Comparison of ENCODE assay signal across 8 mouse cellular contexts in genomic region chr13:40727731-40728625, GRCm38 (mm10). TPM values are rescaled to one million over a fixed set of nuclear protein-coding genes. Genes with fewer than 3 reads are reported as not detected.
DNase-seq lines count a peak whose midpoint lies in the region; ATAC-seq and TF ChIP-seq lines count a peak whose summit lies in the region.

No protein-coding gene starts in this region.

- 0 out of 2 replicates have a peak, but pooled peaks have one; percentile 6 for ATAC-seq in granulocyte monocyte progenitor cell, adult 5-6 weeks (replicated peaks; ENCODE audit: poor library complexity, severe bottlenecking)
- no peak for ATAC-seq in midbrain, embryonic 12.5 days (ENCODE audit: low FRiP score, low read depth)
- no peak for ATAC-seq in CD4-positive, CD25-positive, alpha-beta regulatory T cell, adult 4 months

- peaks cover 46% of the 10 kb centered on the region for H3K27me3 ChIP-seq in ES-Bruce4 (ENCODE audit: control insufficient read depth, insufficient read depth, low read length, poor library complexity, severe bottlenecking)
- peaks cover 83% of the 10 kb centered on the region for H3K27me3 ChIP-seq in midbrain, embryonic 12.5 days

- no peak overlapping the region for H3K27ac ChIP-seq in ES-Bruce4 (ENCODE audit: insufficient read depth, low read length)
- H3K27ac ChIP-seq in midbrain, embryonic 12.5 days (replicated peaks): peak overlapping the region; percentile 67

- DNase-seq in heart, adult 11 months: peak; percentile 89
- no peak for DNase-seq in heart, adult 8-10 months (ENCODE audit: low spot score)
- no peak for DNase-seq in left cerebral cortex, adult 11 months (ENCODE audit: low spot score)
- DNase-seq in right cerebral cortex, postnatal 25 days: no peak

- no peak for TF ChIP-seq EP300 in ES-Bruce4 (IDR thresholded peaks at IDR 0.05; ENCODE audit: insufficient read depth, low read depth, low read length)

- no peaks in the 10 kb centered on the region for H3K36me3 ChIP-seq in ES-Bruce4 (ENCODE audit: control insufficient read depth, insufficient read depth, low read length, poor library complexity, severe bottlenecking)
- H3K36me3 ChIP-seq in midbrain, embryonic 12.5 days: no peaks in the 10 kb centered on the region

- under 1% methylated on average over 42 of the region's 42 CpGs for WGBS in midbrain, embryonic 12.5 days

- H3K4me1 ChIP-seq in ES-Bruce4 (ENCODE audit: control insufficient read depth, insufficient read depth, low read length): no peaks in the 10 kb centered on the region
- peaks cover 17% of the 10 kb centered on the region; the same call in 1 of the 2 replicates for H3K4me1 ChIP-seq in midbrain, embryonic 12.5 days

- no peak overlapping the region for H3K9ac ChIP-seq in ES-Bruce4 (ENCODE audit: low read depth, poor library complexity, severe bottlenecking)
- peak overlapping the region; percentile 57 for H3K9ac ChIP-seq in midbrain, embryonic 12.5 days (replicated peaks)

- TF ChIP-seq POLR2A in ES-Bruce4 (IDR thresholded peaks at IDR 0.05; ENCODE audit: insufficient read depth, low read length): no peak

- peak overlapping the region; percentile 6 for H3K4me3 ChIP-seq in ES-Bruce4 (ENCODE audit: low read depth, low read length)
- peak overlapping the region; percentile 46 for H3K4me3 ChIP-seq in midbrain, embryonic 12.5 days

- H3K4me2 ChIP-seq in midbrain, embryonic 12.5 days (replicated peaks): peak overlapping the region; percentile 17; the same call in 1 of the 2 replicates

- no peaks in the 10 kb centered on the region for H3K9me3 ChIP-seq in ES-Bruce4 (replicated peaks; ENCODE audit: control insufficient read depth, insufficient read depth, low read length, poor library complexity, severe bottlenecking)
- H3K9me3 ChIP-seq in midbrain, embryonic 12.5 days: no peaks in the 10 kb centered on the region

- no peak for TF ChIP-seq CTCF in ES-Bruce4 (IDR thresholded peaks at IDR 0.05; ENCODE audit: low read depth, low read length)

RNA-seq across cellular contexts. Expression of gene Tfap2a, which starts 10.2 kb away (rescaled TPM):
- under 1 TPM in 3 of 4 experiments, not detected in 1; 0.09 to 0.19 (median 0.16) TPM for total RNA-seq in heart, adult 8-10 months (2022)
- polyA plus RNA-seq in ES-Bruce4 (2011; ENCODE audit: insufficient read depth, insufficient read length, low read depth, missing spikeins): 1.5 and 1.9 TPM in 2 replicates
- not detected in 2 replicates for total RNA-seq in granulocyte monocyte progenitor cell, adult 5-6 weeks (2014; fragmentation: Nextera tagmentation)
- not detected in 2 replicates for total RNA-seq in granulocyte monocyte progenitor cell, adult 5-6 weeks (2017)
- 5.9 and 6.3 TPM in 2 replicates for polyA plus RNA-seq in midbrain, embryonic 12.5 days (2016; fragmentation: Nextera tagmentation; extraction: Ambion mirVana)
- polyA plus RNA-seq in CD4-positive, CD25-positive, alpha-beta regulatory T cell, adult 4 months (2017; shearing (Covaris generic)): under 1 TPM in 1 of 2 experiments, not detected in 1; 0.20 TPM
